Mouse (Mus musculus): ENCODE measurements at regions not wholly inside any gene's neighbourhood (a gene's known extent, or its start where the extent isn't known, plus 50 kb on each side); places are given as distances from the start of the nearest gene placed in this dataset.

GRCm38 (mm10) chr9:30522595-30523350 is 95.9 kb downstream of the Snx19 start:
- no peak for DNase-seq (ENCODE audit: low read depth)

GRCm38 (mm10) chr9:30521556-30522240 is 94.8 kb downstream of the Snx19 start:
- DNase-seq (ENCODE audit: low read depth), result no peak

GRCm38 (mm10) chr9:30520853-30521439 is 94.0 kb downstream of the Snx19 start:
- no peak for DNase-seq (ENCODE audit: low read depth)

GRCm38 (mm10) chr9:30520116-30520515 is 93.2 kb downstream of the Snx19 start:
- DNase-seq (ENCODE audit: low read depth), result no peak

- no peak for DNase-seq (ENCODE audit: low read depth)
These were observed 92.3 kb downstream of the Snx19 start for GRCm38 (mm10) chr9:30519231-30519630.
